Mouse (Mus musculus) forebrain, embryonic 10.5 days (tissue): ENCODE measurements at regions not wholly inside any gene's neighbourhood (a gene's known extent, or its start where the extent isn't known, plus 50 kb on each side); places are given as distances from the start of the nearest gene placed in this dataset.

Experiments used
- DNase-seq: peaks from one replicate; pipeline ENCODE4 v3.0.0-alpha.2; 2017; ENCODE audit warnings: low spot score; ENCODE audit errors: extremely low spot score
- H3K27ac ChIP-seq: fragments of 300-500 bp; sonication (generic); 2 replicates; pipeline ENCODE4 v1.5.1; 2016; ENCODE audit warnings: mild to moderate bottlenecking
- H3K27me3 ChIP-seq: fragments of 300-500 bp; sonication (generic); 2 replicates; pipeline ENCODE4 v1.6.1; 2016; ENCODE audit warnings: mild to moderate bottlenecking; ENCODE audit not compliant: poor library complexity, severe bottlenecking
- H3K36me3 ChIP-seq: fragments of 300-500 bp; sonication (generic); replicated peaks from 2 replicates; pipeline ENCODE4 v1.6.1; 2016; ENCODE audit warnings: mild to moderate bottlenecking, moderate library complexity
- H3K4me1 ChIP-seq: fragments of 300-500 bp; sonication (generic); 2 replicates; pipeline ENCODE4 v1.6.1; 2016
- H3K4me3 ChIP-seq: fragments of 300-500 bp; sonication (generic); 2 replicates; pipeline ENCODE4 v1.5.1; 2016; ENCODE audit warnings: mild to moderate bottlenecking, moderate library complexity
- H3K9me3 ChIP-seq: fragments of 300-500 bp; sonication (generic); 2 replicates; pipeline ENCODE4 v1.6.1; 2016; ENCODE audit warnings: mild to moderate bottlenecking, moderate library complexity
- WGBS: fragments of 180-500 bp; shearing (Covaris S2); methylation state at CpG from one replicate; pipeline ENCODE4 v1.1.7; 2016; 5-methylcytosine and 5-hydroxymethylcytosine counted together

DNA sequence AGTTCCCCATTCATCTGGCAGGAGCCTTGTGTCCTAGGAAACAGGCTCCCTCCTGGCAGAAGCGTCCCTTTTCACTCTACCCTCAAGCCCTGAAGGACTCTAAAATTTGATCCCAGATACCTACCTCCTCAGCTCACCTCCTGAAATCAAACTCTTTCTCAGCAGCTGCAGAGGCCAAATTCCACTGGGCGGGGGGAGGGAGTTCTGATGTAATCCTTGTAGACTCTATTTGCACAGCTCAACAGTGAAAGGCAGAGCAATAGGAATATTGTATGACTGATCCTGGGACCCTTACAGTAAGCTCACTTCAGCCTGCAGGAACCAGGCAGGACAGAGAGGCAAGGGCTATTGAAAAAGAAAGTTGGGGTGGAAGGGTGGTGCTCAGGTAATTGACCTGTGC, 346.3 kb downstream of the Irx1 start:
- DNase-seq = no peak
- Histone ChIP-seq H3K27ac (no peak overlapping the region), H3K9me3 (no peaks in the 10 kb centered on the region), H3K36me3 (no peaks in the 10 kb centered on the region), H3K4me3 (no peak overlapping the region), H3K4me1 (peaks cover 15% of the 10 kb centered on the region), H3K27me3 (no peaks in the 10 kb centered on the region)
- WGBS = 19% methylated on average over 2 of the region's 2 CpGs

DNA sequence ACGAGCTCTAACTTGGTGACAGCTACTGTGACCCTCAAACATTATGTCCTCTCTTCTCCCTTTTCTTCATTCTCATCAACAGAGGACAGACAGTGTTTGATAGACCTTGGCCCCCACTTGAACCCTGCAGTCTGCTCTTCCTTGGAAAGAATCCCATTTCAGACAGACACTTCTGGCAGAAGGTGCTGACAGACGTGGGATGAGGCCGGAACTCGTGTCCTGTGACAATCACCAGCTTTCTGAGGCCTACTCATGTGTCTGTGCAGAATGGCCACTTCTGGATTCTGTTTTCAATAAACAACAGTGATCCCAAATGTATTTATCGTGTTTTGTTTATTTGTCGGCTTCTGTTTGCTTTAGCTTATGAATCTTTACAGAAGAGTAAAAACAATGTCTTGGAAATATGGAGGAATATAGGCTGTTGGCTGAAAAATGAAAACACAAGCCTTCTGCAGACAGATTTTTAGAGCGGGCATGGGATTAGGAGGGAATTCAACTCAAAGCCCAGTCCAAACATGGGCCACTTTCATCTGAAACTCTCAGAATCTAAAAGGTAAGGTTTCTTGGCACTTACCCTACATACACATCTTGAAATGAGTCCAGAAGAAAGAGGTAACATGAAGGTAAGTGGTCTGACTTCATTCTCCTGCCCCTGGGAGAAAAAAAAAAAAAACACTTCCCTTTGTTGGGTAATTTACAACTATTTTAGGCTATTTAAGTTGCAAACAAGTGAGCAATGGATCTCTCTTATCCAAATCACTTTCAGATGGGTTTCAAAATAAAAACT, 350.9 kb downstream of the Irx1 start:
- peaks cover 14% of the 10 kb centered on the region for H3K4me1 ChIP-seq
- no peak for DNase-seq
- no peaks in the 10 kb centered on the region for H3K9me3 ChIP-seq
- no peak overlapping the region for H3K27ac ChIP-seq
- no peaks in the 10 kb centered on the region for H3K36me3 ChIP-seq
- no peaks in the 10 kb centered on the region for H3K27me3 ChIP-seq
- no peak overlapping the region for H3K4me3 ChIP-seq
- 90% methylated on average over 7 of the region's 7 CpGs for WGBS

DNA sequence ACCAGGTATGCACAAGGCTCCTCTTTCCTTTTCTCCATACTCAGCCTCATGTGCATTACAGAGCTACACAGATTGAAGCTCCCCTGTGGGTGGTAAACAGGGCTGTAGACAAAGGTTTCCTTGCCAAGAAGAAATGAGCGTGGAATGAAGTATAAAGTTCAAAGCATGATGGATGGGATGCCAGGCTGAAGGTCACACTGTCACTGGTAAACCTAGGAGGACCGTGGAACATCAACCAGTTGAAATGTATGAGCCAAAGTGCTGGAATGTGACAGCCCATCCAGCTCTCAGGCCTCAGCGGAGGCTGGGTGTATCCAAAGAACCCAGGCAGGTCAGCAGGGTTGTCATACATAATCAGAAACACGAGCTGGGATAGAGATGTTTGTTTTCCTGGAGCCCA, 381.0 kb downstream of the Irx1 start:
- Histone ChIP-seq H3K27ac (no peak overlapping the region), H3K4me1 (no peaks in the 10 kb centered on the region), H3K9me3 (no peaks in the 10 kb centered on the region), H3K27me3 (no peaks in the 10 kb centered on the region), H3K4me3 (no peak overlapping the region), H3K36me3 (no peaks in the 10 kb centered on the region)
- no peak for DNase-seq
- WGBS = 56% methylated on average over 4 of the region's 4 CpGs

- Histone ChIP-seq H3K27me3 (peaks cover 42% of the 10 kb centered on the region), H3K36me3 (no peaks in the 10 kb centered on the region)
- WGBS = 73% methylated on average over 6 of the region's 6 CpGs
These were observed 397.6 kb downstream of the Irx1 start for GRCm38 (mm10) chr13:71565895-71566294.

DNA sequence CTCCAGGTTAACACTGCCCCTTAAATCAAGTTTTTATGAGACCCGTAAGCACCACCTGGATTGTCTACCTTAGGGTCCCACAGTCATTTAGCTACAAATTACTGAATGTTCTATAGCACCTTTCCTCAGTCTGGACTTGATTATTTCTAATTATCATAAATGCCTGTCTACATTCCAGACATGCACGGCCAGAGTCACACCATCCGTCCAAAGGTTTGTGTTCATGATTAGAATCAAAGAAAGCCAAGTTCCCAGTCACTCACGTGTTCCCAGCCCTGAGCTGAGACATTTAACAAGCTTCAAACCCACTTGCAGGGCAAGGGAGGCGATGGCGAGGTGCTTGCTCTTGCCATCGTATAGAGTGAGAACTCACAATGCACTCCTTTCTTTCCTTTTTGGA, 398.1 kb downstream of the Irx1 start:
- peaks cover 47% of the 10 kb centered on the region for H3K27me3 ChIP-seq
- no peaks in the 10 kb centered on the region for H3K36me3 ChIP-seq
- H3K4me3 ChIP-seq = no peak overlapping the region
- H3K27ac ChIP-seq = no peak overlapping the region
- WGBS = 78% methylated on average over 7 of the region's 7 CpGs
- no peak for DNase-seq
- H3K4me1 ChIP-seq = no peaks in the 10 kb centered on the region
- H3K9me3 ChIP-seq = no peaks in the 10 kb centered on the region

More at GRCm38 (mm10) chr13:71565895-71566294, 397.6 kb downstream of the Irx1 start:
- Histone ChIP-seq H3K27ac (no peak overlapping the region), H3K9me3 (no peaks in the 10 kb centered on the region), H3K4me3 (no peak overlapping the region), H3K4me1 (no peaks in the 10 kb centered on the region)
- no peak for DNase-seq

DNA sequence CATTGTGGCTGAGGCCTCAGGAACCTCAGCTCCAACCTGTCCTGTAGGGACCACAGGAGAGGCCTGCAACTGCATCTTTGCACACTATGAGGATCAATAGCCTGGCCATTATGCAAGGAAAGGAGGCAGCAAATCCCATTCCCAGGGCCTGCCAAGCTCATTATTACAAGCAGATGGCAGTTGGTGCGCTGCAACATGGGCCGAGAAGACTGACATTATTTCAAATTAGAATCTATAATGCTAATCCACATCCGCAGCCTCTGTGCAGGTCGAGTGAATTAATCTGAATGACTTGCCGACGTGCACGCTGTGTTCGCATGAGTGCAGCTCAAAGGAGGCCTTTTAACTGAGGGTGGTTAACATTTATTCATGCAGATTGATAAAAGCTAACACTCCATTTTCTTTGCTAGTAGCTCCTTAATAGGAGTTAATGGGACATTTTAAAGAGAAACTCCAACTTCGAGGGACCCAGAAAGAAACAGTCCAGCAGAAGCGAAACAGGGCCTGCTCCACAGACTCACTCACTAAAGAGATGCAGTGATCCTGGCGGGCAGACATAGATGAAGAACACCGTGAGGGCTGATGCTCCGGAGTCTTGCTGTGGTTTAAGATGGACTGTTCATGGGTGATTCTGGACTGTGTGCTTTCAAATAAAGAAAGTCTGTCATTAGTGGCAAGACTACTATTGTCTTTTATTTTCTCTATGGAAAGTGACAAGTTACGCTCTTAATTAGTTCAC, 404.9 kb downstream of the Irx1 start:
- WGBS = 41% methylated on average over 14 of the region's 14 CpGs
- no peak overlapping the region for H3K4me3 ChIP-seq
- H3K27ac ChIP-seq = no peak overlapping the region
- H3K9me3 ChIP-seq = no peaks in the 10 kb centered on the region
- DNase-seq = peak; percentile 30
- peaks cover 84% of the 10 kb centered on the region for H3K27me3 ChIP-seq
- no peaks in the 10 kb centered on the region for H3K36me3 ChIP-seq
- H3K4me1 ChIP-seq = peaks cover 10% of the 10 kb centered on the region

DNA sequence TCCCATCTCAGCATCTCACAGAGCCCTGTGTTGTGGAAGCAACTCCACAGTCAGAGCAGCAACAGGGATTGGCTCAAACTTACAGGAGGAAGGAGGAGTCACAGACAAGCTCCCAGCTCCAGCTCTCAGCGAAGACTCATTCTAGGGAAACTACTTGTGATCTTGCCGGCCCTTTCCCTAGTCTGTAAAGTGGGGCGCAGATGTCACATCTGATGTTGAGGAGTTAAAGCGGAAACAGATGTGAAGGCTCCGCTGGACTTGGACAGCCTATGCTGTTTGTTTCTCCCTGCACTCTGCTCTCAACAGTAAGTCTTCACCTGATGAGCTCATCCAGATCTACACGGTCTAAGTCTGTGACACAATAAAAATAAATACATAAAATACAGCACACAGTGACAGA, 408.1 kb downstream of the Irx1 start:
- WGBS = 84% methylated on average over 6 of the region's 6 CpGs
- DNase-seq = no peak
- Histone ChIP-seq H3K27me3 (peaks cover 75% of the 10 kb centered on the region), H3K27ac (no peak overlapping the region), H3K36me3 (no peaks in the 10 kb centered on the region), H3K4me1 (peaks cover 10% of the 10 kb centered on the region), H3K4me3 (no peak overlapping the region), H3K9me3 (no peaks in the 10 kb centered on the region)

DNA sequence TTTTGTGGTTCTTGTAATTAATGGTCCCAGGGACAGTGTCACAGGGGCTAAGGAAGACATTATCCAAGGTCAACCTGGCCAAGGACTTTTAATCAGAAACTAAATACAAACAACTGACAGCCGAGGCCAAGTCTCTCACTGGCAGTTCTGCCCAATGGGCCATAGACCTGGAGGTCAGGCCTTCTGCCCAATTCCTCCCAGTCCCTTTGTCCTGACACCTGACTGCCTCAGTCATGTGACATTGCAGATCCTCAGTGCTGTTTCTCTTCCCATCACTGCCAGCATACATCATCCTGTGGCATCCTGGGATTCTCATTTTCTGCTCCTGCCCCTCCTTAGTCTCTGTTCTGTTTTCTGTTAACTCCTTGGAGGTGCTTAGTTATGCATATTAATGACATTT, 413.4 kb downstream of the Irx1 start:
- no peaks in the 10 kb centered on the region for H3K9me3 ChIP-seq
- H3K36me3 ChIP-seq = no peaks in the 10 kb centered on the region
- H3K27ac ChIP-seq = no peak overlapping the region
- no peaks in the 10 kb centered on the region for H3K4me1 ChIP-seq
- peaks cover 38% of the 10 kb centered on the region for H3K27me3 ChIP-seq
- H3K4me3 ChIP-seq = no peak overlapping the region
- DNase-seq = no peak
- WGBS = 65% methylated on average over 1 of the region's 1 CpGs

DNA sequence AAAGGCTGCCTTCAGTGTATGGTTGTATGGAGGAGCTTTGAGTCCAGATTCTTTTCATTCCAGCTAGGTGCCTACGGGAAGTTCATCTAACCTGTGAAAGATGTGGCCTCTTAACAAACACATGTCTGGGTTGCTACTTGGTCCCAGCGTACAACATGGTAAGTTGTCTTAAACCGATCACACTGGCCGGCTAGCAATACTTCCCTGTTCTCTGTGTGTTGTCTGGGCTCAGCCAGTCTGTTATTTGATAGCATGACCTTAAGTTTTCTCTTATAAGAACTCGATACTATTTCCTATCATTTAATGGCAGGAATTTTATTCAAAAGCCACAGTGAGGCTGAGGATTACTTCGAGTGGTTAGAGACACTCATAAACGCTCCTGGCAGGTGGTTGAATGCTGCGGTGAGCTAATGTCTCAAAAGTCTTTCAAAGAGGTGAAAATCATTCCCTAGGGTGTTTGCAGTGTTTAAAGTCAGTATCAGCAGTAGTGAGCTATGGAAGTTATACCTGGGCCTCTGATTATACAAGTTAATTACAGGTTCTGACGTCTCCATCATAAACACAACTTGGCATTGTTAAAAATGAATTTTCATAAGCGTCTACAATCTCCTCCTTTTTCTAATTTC, 414.2 kb downstream of the Irx1 start:
- DNase-seq = no peak
- H3K4me1 ChIP-seq = no peaks in the 10 kb centered on the region
- no peak overlapping the region for H3K4me3 ChIP-seq
- H3K27ac ChIP-seq = no peak overlapping the region
- WGBS = 91% methylated on average over 10 of the region's 10 CpGs
- H3K27me3 ChIP-seq = peaks cover 30% of the 10 kb centered on the region; the same call in 1 of the 2 replicates
- H3K36me3 ChIP-seq = no peaks in the 10 kb centered on the region
- no peaks in the 10 kb centered on the region for H3K9me3 ChIP-seq

GRCm38 (mm10) chr13:71538226-71538625, 425.3 kb downstream of the Irx1 start:
- Histone ChIP-seq H3K4me3 (no peak overlapping the region), H3K27me3 (no peaks in the 10 kb centered on the region), H3K27ac (no peak overlapping the region), H3K9me3 (no peaks in the 10 kb centered on the region), H3K4me1 (peaks cover 4% of the 10 kb centered on the region; the same call in 1 of the 2 replicates), H3K36me3 (no peaks in the 10 kb centered on the region)
- DNase-seq = no peak
- WGBS = 79% methylated on average over 4 of the region's 4 CpGs

GRCm38 (mm10) chr13:71532796-71533351, 430.6 kb downstream of the Irx1 start:
- 90% methylated on average over 7 of the region's 7 CpGs for WGBS
- 0 out of 2 replicates have a peak, but pooled peaks cover 2% of the 10 kb centered on the region for H3K27me3 ChIP-seq
- H3K4me3 ChIP-seq = no peak overlapping the region

GRCm38 (mm10) chr13:71529397-71530122, 434.0 kb downstream of the Irx1 start:
- no peak for DNase-seq
- H3K4me3 ChIP-seq = no peak overlapping the region

More at GRCm38 (mm10) chr13:71532796-71533351, 430.6 kb downstream of the Irx1 start:
- Histone ChIP-seq H3K9me3 (no peaks in the 10 kb centered on the region), H3K36me3 (no peaks in the 10 kb centered on the region), H3K4me1 (peaks cover 9% of the 10 kb centered on the region), H3K27ac (no peak overlapping the region)
- no peak for DNase-seq

More at GRCm38 (mm10) chr13:71529397-71530122, 434.0 kb downstream of the Irx1 start:
- peaks cover 9% of the 10 kb centered on the region for H3K4me1 ChIP-seq
- H3K36me3 ChIP-seq = no peaks in the 10 kb centered on the region
- no peak overlapping the region for H3K27ac ChIP-seq
- WGBS = 59% methylated on average over 14 of the region's 14 CpGs
- 0 out of 2 replicates have a peak, but pooled peaks cover 9% of the 10 kb centered on the region for H3K27me3 ChIP-seq
- H3K9me3 ChIP-seq = no peaks in the 10 kb centered on the region
